Mouse (Mus musculus) G1E (cell line): ENCODE measurements around the gene Mtif3.

ENCODE experiments used
- CTCF ChIP-seq: IDR thresholded peaks from 2 replicates; pipeline ENCODE4 v1.5.1; 2012; ENCODE audit warnings: low read depth, low read length, inconsistent platforms, mixed read lengths
- GATA1 ChIP-seq: IDR thresholded peaks from 2 replicates; pipeline ENCODE4 v1.6.1; 2012; ENCODE audit warnings: borderline replicate concordance, low read length, inconsistent platforms, mixed read lengths
- GATA2 ChIP-seq: IDR thresholded peaks from 2 replicates; pipeline ENCODE4 v1.6.1; 2012; ENCODE audit warnings: low read depth, low read length, inconsistent platforms, borderline replicate concordance
- POLR2AphosphoS5 ChIP-seq: IDR thresholded peaks from 2 replicates; pipeline ENCODE4 v1.6.1; 2012; ENCODE audit warnings: low read depth, low read length, inconsistent platforms; ENCODE audit not compliant: insufficient replicate concordance
- TAL1 ChIP-seq: conservative IDR thresholded peaks from 2 replicates; pipeline ENCODE4 v1.6.1; 2012; ENCODE audit warnings: low read depth, low read length, inconsistent platforms, mixed read lengths

- TF ChIP-seq GATA1 (no peak), CTCF (no peak), TAL1 (no peak), POLR2AphosphoS5 (no peak), GATA2 (no peak)
Measured at GRCm38 (mm10) chr5:146968695-146969393, 5.2 kb upstream of the Mtif3 start.
